Mouse (Mus musculus) midbrain, embryonic 16.5 days (tissue): ENCODE measurements around the gene Muc2. TPM values are rescaled to one million over a fixed set of nuclear protein-coding genes. Genes with fewer than 3 reads are reported as not detected.

Experiments
- ATAC-seq: fragments of 200-750 bp; cut with Nextera tagmentation; 2 replicates; pipeline ENCODE4 v1.8.0; 2017; ENCODE audit warnings: moderate TSS enrichment
- H3K27ac ChIP-seq: fragments of 300-500 bp; sonication (generic); 2 replicates; pipeline ENCODE4 v1.5.1; 2014; ENCODE audit warnings: mild to moderate bottlenecking, low read length, mixed read lengths
- H3K27me3 ChIP-seq: fragments of 300-500 bp; sonication (generic); 2 replicates; pipeline ENCODE4 v1.6.1; 2014; ENCODE audit warnings: low read depth, low read length, mixed read lengths; ENCODE audit not compliant: control insufficient read depth, insufficient read depth
- H3K36me3 ChIP-seq: fragments of 300-500 bp; sonication (generic); 2 replicates; pipeline ENCODE4 v1.6.1; 2014; ENCODE audit warnings: mild to moderate bottlenecking, low read length, moderate library complexity, mixed read lengths; ENCODE audit not compliant: control insufficient read depth, insufficient read depth
- H3K4me1 ChIP-seq: fragments of 300-500 bp; sonication (generic); 2 replicates; pipeline ENCODE4 v1.6.1; 2014; ENCODE audit warnings: mild to moderate bottlenecking, low read length, mixed read lengths; ENCODE audit not compliant: control insufficient read depth, insufficient read depth
- H3K4me2 ChIP-seq: fragments of 300-500 bp; sonication (generic); 2 replicates; pipeline ENCODE4 v1.6.1; 2014; ENCODE audit warnings: mild to moderate bottlenecking, low read length, mixed read lengths
- H3K4me3 ChIP-seq: fragments of 300-500 bp; sonication (generic); 2 replicates; pipeline ENCODE4 v1.5.1; 2014; ENCODE audit warnings: low read depth, mild to moderate bottlenecking, low read length, moderate library complexity, mixed read lengths
- H3K9ac ChIP-seq: fragments of 300-500 bp; sonication (generic); 2 replicates; pipeline ENCODE4 v1.6.1; 2014; ENCODE audit warnings: low read depth, low read length, mixed read lengths
- H3K9me3 ChIP-seq: fragments of 300-500 bp; sonication (generic); replicated peaks from 2 replicates; pipeline ENCODE4 v1.6.1; 2014; ENCODE audit warnings: mild to moderate bottlenecking, low read length, mixed read lengths; ENCODE audit not compliant: control insufficient read depth, poor library complexity, severe bottlenecking
- WGBS: fragments of 180-500 bp; shearing (Covaris S2); extraction: QIAGEN DNeasy Blood & Tissue Kit; methylation state at CpG from one replicate; pipeline ENCODE4 v1.1.7; 2014; 5-methylcytosine and 5-hydroxymethylcytosine counted together
- polyA plus RNA-seq: library from polyadenylated mRNA; unstranded; fragments of >200 nt; fragmentation: Nextera tagmentation; extraction: Ambion mirVana; gene quantifications from 2 replicates; pipeline ENCODE4 v1.2.1, GENCODE M21; 2015

Gene Muc2
- polyA plus RNA-seq, 1 experiment from 2014 or later = 0.67 TPM

DNA sequence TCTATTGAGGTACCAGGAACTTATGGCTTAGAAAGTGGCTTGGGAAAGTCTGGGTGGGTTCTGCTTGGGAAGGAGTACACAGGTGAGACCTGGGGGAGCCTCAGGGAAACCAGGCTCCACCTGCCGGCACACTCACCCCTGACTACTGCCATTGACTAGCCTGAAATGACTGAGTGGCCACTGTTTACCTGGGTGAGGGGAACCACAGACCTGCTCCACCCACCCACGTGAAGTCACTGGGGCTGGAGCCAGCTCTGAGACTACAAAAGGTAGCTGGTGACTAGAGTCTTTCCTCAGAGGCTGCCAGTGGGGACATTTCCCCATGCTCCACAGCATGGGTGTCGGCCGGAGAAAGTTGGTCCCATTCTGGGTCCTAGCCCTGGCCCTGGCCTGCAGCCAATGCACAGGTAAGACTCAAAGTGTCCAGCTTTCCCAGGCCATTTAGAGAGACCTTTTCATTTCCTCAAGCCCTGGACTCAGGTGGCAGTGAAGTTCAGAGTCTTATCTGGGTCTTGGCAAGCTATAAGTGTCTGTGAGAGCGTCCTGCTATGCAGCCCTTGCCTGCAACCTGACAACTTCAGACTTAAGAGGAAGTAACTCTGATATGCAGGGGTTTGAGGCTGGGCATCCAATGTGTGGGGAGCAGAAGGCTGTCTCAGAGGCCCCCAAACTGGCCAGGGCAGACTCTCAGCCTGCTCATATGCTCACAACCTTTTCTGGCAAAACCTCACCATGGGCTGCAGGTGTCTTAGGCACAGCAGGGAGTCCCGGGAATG, 98.7 kb downstream of the Muc2 start, which contains the start of gene Muc5ac:
Gene Muc5ac (plus strand): TSS at position 296 of the 776 bp plus-strand sequence.
- Histone ChIP-seq H3K27me3 (no peaks in the 10 kb centered on the region), H3K27ac (no peak within 1 kb of the TSS), H3K4me1 (no peaks in the 10 kb centered on the region), H3K4me3 (no peak within 1 kb of the TSS), H3K4me2 (no peak within 1 kb of the TSS), H3K9ac (no peak within 1 kb of the TSS), H3K36me3 (no peaks in the 10 kb centered on the region), H3K9me3 (no peaks in the 10 kb centered on the region)
- ATAC-seq = no peak
- 93% methylated on average over 6 of the region's 6 CpGs for WGBS

DNA sequence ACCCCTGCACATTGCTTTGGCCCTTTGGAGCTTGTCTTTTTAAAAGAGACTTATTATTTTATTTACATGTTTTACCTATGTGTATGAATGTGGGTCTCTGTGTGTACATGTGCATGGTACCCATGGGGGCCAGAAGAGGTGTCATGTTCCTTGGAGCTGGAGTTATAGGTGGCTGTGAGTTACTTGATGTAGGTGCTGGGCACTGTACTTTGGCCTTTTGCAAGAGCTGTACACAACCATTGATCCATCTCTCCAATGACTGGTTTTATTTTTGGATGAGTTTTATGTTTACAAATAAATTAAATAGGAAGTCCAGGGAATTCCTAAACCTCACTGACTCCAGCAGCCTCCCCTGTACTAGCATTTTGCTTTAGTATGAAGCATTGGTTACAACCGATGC, 104.1 kb downstream of the Muc2 start:
- Histone ChIP-seq H3K4me3 (no peak overlapping the region), H3K4me2 (no peak overlapping the region), H3K9ac (no peak overlapping the region), H3K36me3 (no peaks in the 10 kb centered on the region), H3K4me1 (no peaks in the 10 kb centered on the region), H3K27ac (no peak overlapping the region), H3K9me3 (no peaks in the 10 kb centered on the region), H3K27me3 (no peaks in the 10 kb centered on the region)
- WGBS = 91% methylated on average over 1 of the region's 1 CpGs
- no peak for ATAC-seq

DNA sequence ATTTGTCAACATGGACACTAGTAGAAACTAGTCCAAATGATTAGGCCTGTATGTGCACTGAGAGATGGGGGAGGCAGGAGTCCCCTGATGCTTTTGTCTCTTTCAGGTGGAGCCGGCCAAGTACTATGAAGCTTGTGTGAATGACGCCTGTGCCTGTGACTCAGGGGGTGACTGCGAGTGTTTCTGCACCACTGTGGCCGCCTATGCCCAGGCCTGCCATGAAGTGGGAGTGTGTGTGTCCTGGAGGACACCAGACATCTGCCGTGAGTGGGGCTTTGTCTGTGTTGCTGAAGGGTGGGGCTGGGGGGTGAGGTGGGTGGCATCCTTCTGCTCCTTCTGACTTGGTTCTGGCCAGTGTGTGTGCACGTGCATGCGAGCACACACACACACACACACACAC, 113.1 kb downstream of the Muc2 start:
- no peak overlapping the region for H3K27ac ChIP-seq
- H3K9me3 ChIP-seq = no peaks in the 10 kb centered on the region
- no peak overlapping the region for H3K9ac ChIP-seq
- H3K36me3 ChIP-seq = no peaks in the 10 kb centered on the region
- no peak overlapping the region for H3K4me2 ChIP-seq
- no peaks in the 10 kb centered on the region for H3K27me3 ChIP-seq
- no peak overlapping the region for H3K4me3 ChIP-seq
- WGBS = 82% methylated on average over 7 of the region's 7 CpGs
- H3K4me1 ChIP-seq = no peaks in the 10 kb centered on the region
- ATAC-seq = no peak

Other genes with a start within 250 kb of the Muc2 start
- 2.4 and 2.5 TPM in 2 replicates for gene Pidd1, start 246.3 kb upstream of the Muc2 start, polyA plus RNA-seq
- gene Rplp2, start 243.0 kb upstream of the Muc2 start, polyA plus RNA-seq = 607 and 649 TPM in 2 replicates
- gene Pnpla2, start 235.1 kb upstream of the Muc2 start, polyA plus RNA-seq = 16.9 and 17.7 TPM in 2 replicates
- 6.6 and 7.1 TPM in 2 replicates for gene Cracr2b, start 229.2 kb upstream of the Muc2 start, polyA plus RNA-seq
- gene Cd151, start 222.9 kb upstream of the Muc2 start, polyA plus RNA-seq = 17.1 and 17.5 TPM in 2 replicates
- gene Polr2l, start 215.2 kb upstream of the Muc2 start, polyA plus RNA-seq = 73.3 and 74.0 TPM in 2 replicates
- gene Tspan4, start 215.1 kb upstream of the Muc2 start, polyA plus RNA-seq = 45.8 and 49.1 TPM in 2 replicates
- gene Chid1, start 150.5 kb upstream of the Muc2 start, polyA plus RNA-seq = 40.3 and 52.8 TPM in 2 replicates
- gene Ap2a2, start 128.2 kb upstream of the Muc2 start, polyA plus RNA-seq = 132 and 137 TPM in 2 replicates
- gene Muc6, start 35.0 kb upstream of the Muc2 start, polyA plus RNA-seq = 0.23 and 0.26 TPM in 2 replicates
- gene Muc5ac, start 98.6 kb downstream of the Muc2 start, polyA plus RNA-seq = not detected in 2 replicates
- 0.03 and 0.04 TPM in 2 replicates for gene Muc5b, start 148.7 kb downstream of the Muc2 start, polyA plus RNA-seq
- gene Tollip, start 228.2 kb downstream of the Muc2 start, polyA plus RNA-seq = 80.9 and 86.6 TPM in 2 replicates